Mouse (Mus musculus) MEL (cell line): ENCODE measurements around the gene Ferd3l.

ENCODE experiments used
- BHLHE40 ChIP-seq: IDR thresholded peaks from 2 replicates; pipeline ENCODE4 v1.6.1; 2012; ENCODE audit warnings: low read depth, mild to moderate bottlenecking, inconsistent platforms, low read length, improper control_type of control experiment, borderline replicate concordance
- CTCF ChIP-seq, 3 experiments: IDR thresholded peaks in 2 of 3; conservative IDR thresholded peaks in 1 of 3; 2 replicates each; pipeline ENCODE4 v1.5.1; 2011 to 2012; ENCODE audit warnings: low read length in 3 of 3, low read depth in 2 of 3, mild to moderate bottlenecking in 2 of 3, improper control_type of control experiment in 1 of 3, inconsistent platforms in 1 of 3, mixed read lengths in 1 of 3, moderate library complexity in 1 of 3; ENCODE audit not compliant: control insufficient read depth in 1 of 3, insufficient read depth in 1 of 3, poor library complexity in 1 of 3, severe bottlenecking in 1 of 3
- E2F4 ChIP-seq: IDR thresholded peaks from 2 replicates; pipeline ENCODE4 v1.6.1; 2011; ENCODE audit warnings: low read depth, low read length, improper control_type of control experiment, borderline replicate concordance
- ETS1 ChIP-seq: IDR thresholded peaks from 2 replicates; pipeline ENCODE4 v1.6.1; 2012; ENCODE audit warnings: low read depth, mild to moderate bottlenecking, inconsistent platforms, low read length, improper control_type of control experiment, moderate library complexity
- NELFE ChIP-seq: IDR thresholded peaks from 2 replicates; pipeline ENCODE4 v1.6.1; 2011; ENCODE audit warnings: low read depth, low read length, improper control_type of control experiment
- POLR2A ChIP-seq, 2 experiments: IDR thresholded peaks; 2 replicates each; pipeline ENCODE4 v1.6.1; 2011 to 2012; ENCODE audit warnings: low read length in 2 of 2, mild to moderate bottlenecking in 2 of 2, control low read depth in 1 of 2, improper control_type of control experiment in 1 of 2, low read depth in 1 of 2, moderate library complexity in 1 of 2; ENCODE audit not compliant: control insufficient read depth in 1 of 2, insufficient read depth in 1 of 2, poor library complexity in 1 of 2
- RAD21 ChIP-seq: IDR thresholded peaks from 2 replicates; pipeline ENCODE4 v1.6.1; 2011; ENCODE audit warnings: mild to moderate bottlenecking, low read depth, low read length, improper control_type of control experiment
- TAL1 ChIP-seq: IDR thresholded peaks from 2 replicates; pipeline ENCODE4 v1.6.1; 2012; ENCODE audit warnings: mild to moderate bottlenecking, inconsistent platforms, low read length, moderate library complexity, mixed read lengths
- TCF12 ChIP-seq: IDR thresholded peaks from 2 replicates; pipeline ENCODE4 v1.6.1; 2014; ENCODE audit warnings: low read depth, mild to moderate bottlenecking, inconsistent platforms, low read length, improper control_type of control experiment, moderate library complexity

GRCm38 (mm10) chr12:33968041-33968897 lies 40.0 kb downstream of the Ferd3l start:
- TF ChIP-seq TCF12 (no peak), CTCF (IDR thresholded peaks at IDR 0.05 in 2 of 3, conservative IDR thresholded peaks at IDR 0.05 in 1 of 3; ENCODE audit: control insufficient read depth in 1 of 3, insufficient read depth in 1 of 3, low read depth in 2 of 3, low read length in 3 of 3, poor library complexity in 1 of 3, severe bottlenecking in 1 of 3) (no peak), BHLHE40 (no peak), ETS1 (no peak), E2F4 (no peak), RAD21 (no peak), TAL1 (no peak), NELFE (no peak), POLR2A (IDR thresholded peaks at IDR 0.05; ENCODE audit: control insufficient read depth in 1 of 2, insufficient read depth in 1 of 2, low read depth in 1 of 2, low read length in 2 of 2, poor library complexity in 1 of 2) (no peak)
